Mouse (Mus musculus) ES-CJ7 (cell line): ENCODE measurements around the gene Acbd6.
A peak's percentile ranks its signal among the peaks of the same experiment; 100 is the strongest.

Source experiments
- DNase-seq: peaks from one replicate; pipeline ENCODE4 v3.0.0; 2011; ENCODE audit warnings: low read depth, low spot score

Acbd6 gene

DNA sequence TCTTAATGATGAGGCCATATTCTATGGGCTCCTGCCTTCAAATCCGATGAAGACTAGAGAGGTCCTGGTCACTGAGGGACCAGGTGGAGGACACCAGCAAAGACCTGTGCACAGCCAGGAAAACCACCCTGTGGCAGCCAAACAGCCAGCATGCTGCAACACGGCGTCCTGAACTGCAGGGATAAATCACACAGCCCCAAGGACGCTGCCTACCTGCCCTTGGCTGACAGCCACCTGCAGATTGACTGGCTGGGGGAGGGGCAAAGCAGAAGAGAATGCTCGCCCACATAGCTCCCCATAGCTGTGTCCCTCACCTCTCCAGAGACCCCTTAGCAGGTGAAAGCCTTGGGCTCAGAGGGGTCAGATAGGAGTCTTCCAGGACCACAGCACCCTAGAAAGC, 162.1 kb downstream of the Acbd6 start:
- no peak for DNase-seq

DNA sequence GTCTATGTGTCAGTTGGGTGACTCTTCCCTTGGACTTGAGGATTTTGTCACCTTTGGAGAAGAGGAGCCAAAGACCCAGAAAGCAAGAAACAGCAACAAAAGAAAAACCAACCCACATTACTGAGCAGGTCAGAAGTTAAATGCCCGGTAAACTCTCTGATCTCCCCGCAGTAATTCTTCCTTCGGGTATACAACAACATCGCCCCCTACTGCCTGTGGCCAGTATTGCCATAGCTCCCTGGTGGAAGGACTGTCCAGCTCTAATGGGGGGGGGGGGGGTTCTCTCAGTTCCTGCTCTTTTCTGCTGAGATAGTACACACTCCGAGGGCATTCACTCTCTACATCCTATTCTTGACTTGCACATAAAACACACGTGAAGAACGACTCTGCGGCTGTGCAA, 163.5 kb downstream of the Acbd6 start:
- DNase-seq = peak; percentile 63

DNA sequence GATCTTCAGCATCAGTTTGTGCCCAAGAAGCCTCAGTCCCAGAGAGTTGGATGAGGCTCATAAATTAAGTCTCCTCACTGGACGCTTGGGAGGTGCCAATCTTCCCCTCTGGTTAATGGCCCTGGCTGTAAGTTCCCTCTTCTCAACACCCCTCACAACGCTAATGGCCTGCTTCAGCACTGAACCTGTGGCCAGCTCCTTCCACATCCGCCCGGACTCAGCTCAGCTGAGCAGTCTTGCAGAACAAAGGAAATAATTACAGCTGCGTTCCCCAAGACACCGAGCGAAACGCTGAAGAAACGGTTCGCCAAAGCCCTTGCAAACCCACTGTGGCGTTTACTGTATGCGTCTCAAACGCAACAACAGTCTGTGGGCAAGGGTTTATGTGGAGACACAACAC, 164.3 kb downstream of the Acbd6 start:
- peak; percentile 67 for DNase-seq

DNA sequence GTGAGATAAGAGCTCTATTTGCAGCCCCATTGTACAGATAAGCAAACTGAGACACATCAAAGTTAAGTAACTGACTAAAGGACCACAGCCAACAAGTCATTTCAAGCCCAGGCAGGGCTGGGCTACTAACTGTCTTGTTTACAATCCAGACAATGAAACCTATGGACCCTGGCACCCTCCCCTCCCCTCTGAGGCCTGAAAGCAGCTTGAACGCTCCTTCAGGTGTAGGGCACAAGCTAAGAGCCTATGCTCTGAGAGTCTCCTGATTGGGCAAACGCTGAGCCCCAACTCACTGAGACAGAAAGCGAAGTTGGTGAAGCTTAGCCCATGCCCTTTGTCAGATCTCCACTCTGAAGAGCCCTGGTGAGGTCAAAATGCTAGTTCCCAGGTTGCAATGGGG, 166.4 kb downstream of the Acbd6 start:
- DNase-seq = no peak

DNA sequence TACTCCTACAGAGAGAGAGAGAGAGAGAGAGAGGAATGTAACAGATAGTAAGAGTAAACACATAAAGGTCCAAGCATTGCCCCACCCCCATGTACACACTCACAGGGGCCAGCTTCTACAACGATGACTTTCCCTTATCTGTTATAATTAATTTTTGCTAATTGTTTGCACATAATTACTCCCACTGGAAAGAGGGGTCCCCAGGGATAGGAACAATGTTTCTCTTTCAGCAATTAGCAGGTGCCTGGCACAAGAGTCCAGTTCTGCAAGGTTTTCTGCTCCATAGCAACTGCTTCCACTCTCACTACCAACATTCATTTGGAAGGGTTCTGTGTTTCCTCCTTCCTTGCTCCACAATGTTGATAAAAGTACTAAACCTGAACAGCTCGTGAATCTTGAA, 168.0 kb downstream of the Acbd6 start:
- no peak for DNase-seq

DNA sequence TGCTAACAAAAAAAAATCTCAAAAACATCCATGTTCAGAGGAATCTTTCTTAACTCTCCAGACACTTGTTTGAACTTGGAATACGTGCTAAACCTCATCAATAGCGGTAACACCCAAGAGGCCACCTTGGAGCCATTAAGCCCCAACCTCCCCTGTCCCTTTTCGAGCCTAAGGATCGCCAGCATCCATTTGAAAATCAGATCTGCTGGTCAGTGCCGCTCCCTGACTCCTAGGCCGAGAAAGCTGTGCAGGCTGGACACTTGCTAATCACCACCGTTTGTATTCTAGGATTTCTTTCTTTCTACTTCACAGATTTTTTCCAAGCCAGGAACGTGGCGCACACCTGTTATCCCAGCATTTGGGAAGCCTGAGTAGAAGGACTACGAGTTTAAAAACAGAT, 169.9 kb downstream of the Acbd6 start:
- DNase-seq = no peak

DNA sequence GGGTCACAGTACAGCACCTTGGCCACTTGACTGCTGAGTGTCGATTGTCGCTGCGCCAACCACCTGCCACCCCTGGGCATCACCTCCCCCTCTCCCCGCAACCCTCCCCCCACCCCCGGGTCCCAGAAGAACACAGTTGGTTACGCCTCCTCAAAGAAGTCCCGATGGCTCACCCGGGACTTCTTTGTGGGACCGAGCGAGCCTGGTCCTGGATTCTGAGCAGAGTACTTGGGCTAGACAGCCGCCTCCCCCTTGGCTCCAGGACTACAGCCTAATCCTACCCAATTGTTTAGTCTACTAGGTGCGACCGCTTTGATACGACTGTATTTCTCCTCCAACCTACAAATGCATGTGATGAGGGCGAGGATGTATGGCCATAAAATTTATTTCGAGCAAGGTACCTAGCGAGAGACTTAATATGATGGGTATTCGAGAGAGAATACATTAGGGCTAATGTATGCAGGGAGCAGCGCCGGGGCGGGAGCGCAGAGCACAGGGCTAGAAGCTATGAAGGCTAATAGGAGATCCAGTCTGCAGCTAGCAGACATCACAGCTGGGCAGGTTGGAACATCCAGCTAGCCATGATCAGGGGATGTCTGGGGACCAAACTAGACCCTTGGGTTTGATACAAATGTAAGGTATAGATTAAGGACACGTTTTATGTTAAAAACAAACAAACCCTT, 171.3 kb downstream of the Acbd6 start:
- no peak for DNase-seq

- DNase-seq = peak; percentile 62
Observed at GRCm38 (mm10) chr1:155731156-155731555, 173.2 kb downstream of the Acbd6 start.

DNA sequence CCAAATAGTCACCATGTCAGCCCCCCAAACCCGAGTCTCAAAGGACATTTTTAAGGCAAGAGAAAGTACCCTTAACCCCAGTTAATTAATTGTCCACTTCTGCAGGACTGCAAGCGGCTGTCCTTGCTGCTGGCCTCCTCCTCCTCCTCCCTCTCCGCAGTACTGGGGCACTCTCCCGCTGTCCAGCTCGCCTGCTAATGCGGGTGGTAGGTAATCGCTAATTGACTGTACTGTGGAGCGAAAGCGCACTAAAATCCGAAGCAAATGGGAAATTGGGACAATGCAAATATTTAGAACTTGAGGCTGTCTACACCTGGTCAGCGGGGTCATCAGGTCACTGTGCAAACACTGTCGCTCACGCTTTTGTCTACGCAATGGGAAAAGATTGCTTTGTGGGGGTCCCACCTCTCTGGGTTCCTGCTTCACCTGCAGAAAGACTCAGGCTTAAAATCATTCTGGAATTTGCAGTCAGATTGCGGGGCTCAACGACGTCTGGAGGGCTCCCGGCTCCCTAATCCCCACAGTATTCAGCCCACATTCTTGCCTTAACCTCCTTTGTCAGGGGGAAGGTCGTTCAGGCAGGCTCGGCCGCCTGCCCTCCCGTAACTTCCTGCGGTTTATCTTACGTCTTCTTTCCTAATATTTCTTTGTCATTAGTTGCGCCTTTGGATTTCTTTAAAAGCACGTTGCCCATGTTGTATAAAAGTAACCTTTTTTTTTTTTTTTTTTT, 178.3 kb downstream of the Acbd6 start:
- peak; percentile 66 for DNase-seq

GRCm38 (mm10) chr1:155737017-155737808, 179.3 kb downstream of the Acbd6 start:
- peak; percentile 72 for DNase-seq

GRCm38 (mm10) chr1:155737809-155738383, 180.0 kb downstream of the Acbd6 start:
- DNase-seq = peak; percentile 48
